Mouse (Mus musculus) embryonic facial prominence, embryonic 11.5 days (tissue): ENCODE data around the gene Zfp346. TPM values are rescaled to one million over a fixed set of nuclear protein-coding genes. Genes with fewer than 3 reads are reported as not detected.

ENCODE experiments used
- ATAC-seq: fragments of 200-750 bp; cut with Nextera tagmentation; replicated peaks from 2 replicates; pipeline ENCODE4 v1.8.0; 2017; ENCODE audit warnings: low read depth; ENCODE audit not compliant: insufficient number of reproducible peaks, low FRiP score, low TSS enrichment
- DNase-seq: peaks from one replicate; pipeline ENCODE4 v3.0.0-alpha.2; 2015; ENCODE audit warnings: low spot score
- H3K27ac ChIP-seq: fragments of 300-500 bp; sonication (generic); replicated peaks from 2 replicates; pipeline ENCODE4 v1.5.1; 2014; ENCODE audit warnings: mild to moderate bottlenecking, low read depth, low read length, control low read depth
- H3K27me3 ChIP-seq: fragments of 300-500 bp; sonication (generic); 2 replicates; pipeline ENCODE4 v1.6.1; 2014; ENCODE audit warnings: mild to moderate bottlenecking, low read length, moderate library complexity, mixed read lengths; ENCODE audit not compliant: control insufficient read depth, insufficient read depth
- H3K36me3 ChIP-seq: fragments of 300-500 bp; sonication (generic); replicated peaks from 2 replicates; pipeline ENCODE4 v1.6.1; 2014; ENCODE audit warnings: low read depth, mild to moderate bottlenecking, low read length, moderate library complexity, mixed read lengths; ENCODE audit not compliant: control insufficient read depth, insufficient read depth
- H3K4me1 ChIP-seq: fragments of 300-500 bp; sonication (generic); 2 replicates; pipeline ENCODE4 v1.6.1; 2014; ENCODE audit warnings: low read length, mixed read lengths; ENCODE audit not compliant: control insufficient read depth, insufficient read depth
- H3K4me2 ChIP-seq: fragments of 300-500 bp; sonication (generic); 2 replicates; pipeline ENCODE4 v1.6.1; 2014; ENCODE audit warnings: low read depth, mild to moderate bottlenecking, control low read depth, low read length, moderate library complexity
- H3K4me3 ChIP-seq: fragments of 300-500 bp; sonication (generic); 2 replicates; pipeline ENCODE4 v1.5.1; 2014; ENCODE audit warnings: low read depth, low read length, control low read depth
- H3K9ac ChIP-seq: fragments of 300-500 bp; sonication (generic); replicated peaks from 2 replicates; pipeline ENCODE4 v1.6.1; 2014; ENCODE audit warnings: mild to moderate bottlenecking, control low read depth, low read length
- H3K9me3 ChIP-seq: fragments of 300-500 bp; sonication (generic); replicated peaks from 2 replicates; pipeline ENCODE4 v1.6.1; 2016; ENCODE audit warnings: mild to moderate bottlenecking, low read length, inconsistent platforms, mixed read lengths; ENCODE audit not compliant: control insufficient read depth
- WGBS: fragments of 180-500 bp; shearing (Covaris S2); extraction: QIAGEN DNeasy Blood & Tissue Kit; methylation state at CpG from one replicate; pipeline ENCODE4 v1.1.7; 2014; 5-methylcytosine and 5-hydroxymethylcytosine counted together
- polyA plus RNA-seq: library from polyadenylated mRNA; unstranded; fragments of >200 nt; fragmentation: Nextera tagmentation; extraction: Ambion mirVana; gene quantifications from 2 replicates; pipeline ENCODE4 v1.2.1, GENCODE M21; 2014

Zfp346 gene
- polyA plus RNA-seq, 1 experiment from 2014 or later, result 19.0 TPM

GRCm38 (mm10) chr13:55099066-55099725 lies 5.9 kb upstream of the Zfp346 start:
- DNase-seq (peak; percentile 41), ATAC-seq (no peak)
- no peaks in the 10 kb centered on the region for H3K36me3 ChIP-seq
- 35% methylated on average over 20 of the region's 20 CpGs for WGBS
- no peaks in the 10 kb centered on the region for H3K27me3 ChIP-seq
- H3K9me3 ChIP-seq, result no peaks in the 10 kb centered on the region
- H3K4me3 ChIP-seq, result peak overlapping the region; percentile 85
- H3K4me2 ChIP-seq, result peak overlapping the region; percentile 63
- no peaks in the 10 kb centered on the region for H3K4me1 ChIP-seq
- peak overlapping the region; percentile 92 for H3K9ac ChIP-seq
- peak overlapping the region; percentile 89 for H3K27ac ChIP-seq

- Histone ChIP-seq H3K27ac (peak within 1 kb of the TSS; percentile 89), H3K36me3 (no peaks in the 10 kb centered on the region), H3K9ac (peak within 1 kb of the TSS; percentile 92), H3K4me2 (peak within 1 kb of the TSS; percentile 63), H3K4me1 (no peaks in the 10 kb centered on the region), H3K9me3 (no peaks in the 10 kb centered on the region), H3K27me3 (no peaks in the 10 kb centered on the region), H3K4me3 (peak within 1 kb of the TSS; percentile 85)
- peak; percentile 92 for DNase-seq
- ATAC-seq, result peak; percentile 92
- under 1% methylated on average over 81 of the region's 81 CpGs for WGBS
Observed at GRCm38 (mm10) chr13:55099726-55100478, 5.2 kb upstream of the Zfp346 start, which contains the start of gene Uimc1. Gene Uimc1 (minus strand): TSS chr13:55100300.

- WGBS, result 97% methylated on average over 11 of the region's 11 CpGs
- Histone ChIP-seq H3K9ac (no peak overlapping the region), H3K36me3 (no peaks in the 10 kb centered on the region), H3K9me3 (no peaks in the 10 kb centered on the region), H3K4me2 (no peak overlapping the region), H3K27me3 (no peaks in the 10 kb centered on the region), H3K4me1 (peaks cover 3% of the 10 kb centered on the region; the same call in 1 of the 2 replicates), H3K4me3 (no peak overlapping the region), H3K27ac (no peak overlapping the region)
- DNase-seq (no peak), ATAC-seq (no peak)
Observed at GRCm38 (mm10) chr13:55101627-55102026, 3.5 kb upstream of the Zfp346 start.

GRCm38 (mm10) chr13:55102366-55102765 lies 2.7 kb upstream of the Zfp346 start:
- H3K4me3 ChIP-seq, result no peak overlapping the region
- H3K4me1 ChIP-seq, result peaks cover 3% of the 10 kb centered on the region; the same call in 1 of the 2 replicates
- no peaks in the 10 kb centered on the region for H3K9me3 ChIP-seq
- H3K27ac ChIP-seq, result no peak overlapping the region
- H3K36me3 ChIP-seq, result no peaks in the 10 kb centered on the region
- WGBS, result 95% methylated on average over 3 of the region's 3 CpGs
- DNase-seq (no peak), ATAC-seq (no peak)
- H3K4me2 ChIP-seq, result no peak overlapping the region
- no peak overlapping the region for H3K9ac ChIP-seq
- no peaks in the 10 kb centered on the region for H3K27me3 ChIP-seq

- WGBS, result 64% methylated on average over 2 of the region's 2 CpGs
- Histone ChIP-seq H3K36me3 (no peaks in the 10 kb centered on the region), H3K27me3 (no peaks in the 10 kb centered on the region), H3K9me3 (no peaks in the 10 kb centered on the region), H3K27ac (no peak overlapping the region), H3K4me2 (no peak overlapping the region), H3K9ac (no peak overlapping the region), H3K4me3 (no peak overlapping the region), H3K4me1 (peaks cover 3% of the 10 kb centered on the region; the same call in 1 of the 2 replicates)
- ATAC-seq (no peak), DNase-seq (no peak)
Observed at GRCm38 (mm10) chr13:55103351-55103750, 1.8 kb upstream of the Zfp346 start.

GRCm38 (mm10) chr13:55105953-55106691 lies 1.0 kb downstream of the Zfp346 start:
- no peak for DNase-seq
- no peak for ATAC-seq
- Histone ChIP-seq H3K27ac (no peak overlapping the region), H3K4me2 (peak overlapping the region; percentile 78), H3K36me3 (no peaks in the 10 kb centered on the region), H3K9ac (peak overlapping the region; percentile 90), H3K9me3 (no peaks in the 10 kb centered on the region), H3K4me3 (peak overlapping the region; percentile 81), H3K4me1 (peaks cover 3% of the 10 kb centered on the region; the same call in 1 of the 2 replicates), H3K27me3 (no peaks in the 10 kb centered on the region)
- WGBS, result 23% methylated on average over 8 of the region's 8 CpGs

GRCm38 (mm10) chr13:55107116-55107515 lies 2.0 kb downstream of the Zfp346 start:
- Histone ChIP-seq H3K9ac (no peak overlapping the region), H3K27me3 (no peaks in the 10 kb centered on the region), H3K9me3 (no peaks in the 10 kb centered on the region), H3K27ac (no peak overlapping the region), H3K4me2 (no peak overlapping the region), H3K4me1 (peaks cover 3% of the 10 kb centered on the region; the same call in 1 of the 2 replicates), H3K4me3 (no peak overlapping the region), H3K36me3 (no peaks in the 10 kb centered on the region)
- 92% methylated on average over 4 of the region's 4 CpGs for WGBS
- no peak for DNase-seq
- no peak for ATAC-seq
